Mouse (Mus musculus): ENCODE measurements around the gene Gprin3.

Gene Gprin3

GRCm38 (mm10) chr6:59341146-59341545 is 84.9 kb downstream of the Gprin3 start:
- WGBS = 80% methylated on average over 1 of the region's 1 CpGs

GRCm38 (mm10) chr6:59328297-59328696 is 97.8 kb downstream of the Gprin3 start:
- 63% methylated on average over 1 of the region's 1 CpGs for WGBS

- WGBS = 73% methylated on average over 2 of the region's 2 CpGs
Measured at GRCm38 (mm10) chr6:59313162-59313561, 112.9 kb downstream of the Gprin3 start.

- 96% methylated on average over 2 of the region's 2 CpGs for WGBS
Measured at GRCm38 (mm10) chr6:59311241-59311640, 114.9 kb downstream of the Gprin3 start.

- 78% methylated on average over 2 of the region's 2 CpGs for WGBS
Measured at GRCm38 (mm10) chr6:59304235-59304942, 121.7 kb downstream of the Gprin3 start.

GRCm38 (mm10) chr6:59303031-59303430 is 123.1 kb downstream of the Gprin3 start:
- 44% methylated on average over 1 of the region's 1 CpGs for WGBS

Data from cerebral cortex, adult 2 months (tissue).